Mouse (Mus musculus) R1 (cell line): Measurements from ENCODE around the gene Mapk3.
A peak's percentile ranks its signal among the peaks of the same experiment; 100 is the strongest.
"Not testable (repeated sequence)": the region's sequence is repeated elsewhere in the genome, so short reads cannot be mapped to it uniquely, and the experiment has no call there.

Experiments used
- DNase-seq: peaks from one replicate; pipeline ENCODE4 v3.0.0-alpha.2; 2018; ENCODE audit warnings: low read depth, low spot score

Mapk3 gene

GRCm38 (mm10) chr7:126759672-126760390 lies 430 bp downstream of the Mapk3 start:
- no peak for DNase-seq

GRCm38 (mm10) chr7:126760391-126760802 lies 996 bp downstream of the Mapk3 start:
- peak; percentile 62 for DNase-seq

GRCm38 (mm10) chr7:126760956-126761355 lies 1.6 kb downstream of the Mapk3 start:
- DNase-seq: no peak

GRCm38 (mm10) chr7:126761529-126762067 lies 2.2 kb downstream of the Mapk3 start:
- no peak for DNase-seq

GRCm38 (mm10) chr7:126762471-126763008 lies 3.1 kb downstream of the Mapk3 start:
- DNase-seq: no peak

- DNase-seq: no peak
These were observed 6.1 kb downstream of the Mapk3 start for GRCm38 (mm10) chr7:126765540-126765939.

- DNase-seq: no peak
These were observed 6.8 kb downstream of the Mapk3 start, which contains the start of gene Gdpd3 for GRCm38 (mm10) chr7:126766201-126766600. Gene Gdpd3, plus strand, starts transcription at chr7:126766334.

- no peak for DNase-seq
These were observed 7.6 kb downstream of the Mapk3 start for GRCm38 (mm10) chr7:126767001-126767400.

GRCm38 (mm10) chr7:126770784-126771183 lies 11.4 kb downstream of the Mapk3 start:
- DNase-seq: no peak

- no peak for DNase-seq
These were observed 13.9 kb downstream of the Mapk3 start for GRCm38 (mm10) chr7:126773351-126773750.

GRCm38 (mm10) chr7:126774463-126774862 lies 15.1 kb downstream of the Mapk3 start:
- DNase-seq: no peak

GRCm38 (mm10) chr7:126775185-126775977 lies 16.0 kb downstream of the Mapk3 start:
- no peak for DNase-seq

GRCm38 (mm10) chr7:126775978-126776234 lies 16.5 kb downstream of the Mapk3 start:
- DNase-seq: no peak

- peak; percentile 81 for DNase-seq
These were observed 17.2 kb downstream of the Mapk3 start, which contains the start of gene Ypel3 for GRCm38 (mm10) chr7:126776598-126777057. Gene Ypel3, plus strand, starts transcription at chr7:126776955.

GRCm38 (mm10) chr7:126777476-126777875 lies 18.1 kb downstream of the Mapk3 start:
- DNase-seq: no peak

- DNase-seq: no peak
These were observed 18.7 kb downstream of the Mapk3 start for GRCm38 (mm10) chr7:126778147-126778546.

GRCm38 (mm10) chr7:126779101-126779500 lies 19.7 kb downstream of the Mapk3 start:
- not testable (repeated sequence) for DNase-seq

- DNase-seq: peak; percentile 87
These were observed 20.9 kb downstream of the Mapk3 start for GRCm38 (mm10) chr7:126779983-126780970.

- no peak for DNase-seq
These were observed 21.7 kb downstream of the Mapk3 start, which contains the start of gene Tbx6 for GRCm38 (mm10) chr7:126780971-126781635. Gene Tbx6, plus strand, starts transcription at chr7:126781483.

- no peak for DNase-seq
These were observed 22.4 kb downstream of the Mapk3 start for GRCm38 (mm10) chr7:126781661-126782370.
